Mouse (Mus musculus) layer of hippocampus, adult 11-12 months (tissue): ENCODE data around the gene Golph3.
"Not testable (repeated sequence)": the region's sequence is repeated elsewhere in the genome, so short reads cannot be mapped to it uniquely, and the experiment has no call there.

Source experiments
- DNase-seq: peaks from one replicate; pipeline ENCODE4 v3.0.0; 2022; ENCODE audit warnings: low spot score

Golph3 gene

DNA sequence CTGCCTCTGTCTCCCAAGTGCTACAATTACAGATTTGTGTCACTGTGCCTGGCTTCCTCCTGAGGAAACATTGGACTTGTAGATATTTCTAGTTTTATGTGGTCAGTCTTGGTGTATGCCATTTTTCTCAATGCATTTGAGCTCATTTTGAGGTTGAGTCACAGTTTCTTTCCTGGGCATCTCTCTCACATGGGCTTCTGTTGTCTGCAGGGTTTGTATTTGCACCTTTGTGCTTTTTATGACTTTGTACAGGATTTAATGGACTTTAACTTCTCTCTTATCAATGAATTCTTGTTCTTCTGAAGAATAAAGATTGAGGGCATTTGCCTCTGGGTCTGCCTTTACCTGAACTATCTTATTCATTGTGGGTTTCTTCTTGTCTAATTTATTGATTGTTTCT lies 36.2 kb downstream of the Golph3 start:
- no peak for DNase-seq

DNA sequence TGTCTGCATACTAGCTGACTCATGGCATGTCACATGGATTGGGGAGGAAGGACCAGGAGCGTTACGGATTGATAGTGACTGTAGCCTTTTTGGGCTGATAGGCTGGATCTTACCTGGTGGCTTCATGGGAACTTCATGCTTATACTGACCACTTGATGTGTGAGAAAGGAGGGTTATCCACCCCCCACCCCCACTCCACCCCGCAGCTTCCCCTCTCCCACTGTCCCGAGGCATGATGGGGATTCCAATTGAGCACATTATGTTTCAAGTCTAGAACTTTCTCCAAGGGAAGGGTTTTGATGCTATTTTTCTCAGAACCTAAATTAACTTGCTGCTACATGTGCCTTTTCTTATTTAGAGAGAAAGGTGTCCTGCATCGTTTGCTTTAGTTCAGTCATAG lies 37.1 kb downstream of the Golph3 start:
- no peak for DNase-seq

DNA sequence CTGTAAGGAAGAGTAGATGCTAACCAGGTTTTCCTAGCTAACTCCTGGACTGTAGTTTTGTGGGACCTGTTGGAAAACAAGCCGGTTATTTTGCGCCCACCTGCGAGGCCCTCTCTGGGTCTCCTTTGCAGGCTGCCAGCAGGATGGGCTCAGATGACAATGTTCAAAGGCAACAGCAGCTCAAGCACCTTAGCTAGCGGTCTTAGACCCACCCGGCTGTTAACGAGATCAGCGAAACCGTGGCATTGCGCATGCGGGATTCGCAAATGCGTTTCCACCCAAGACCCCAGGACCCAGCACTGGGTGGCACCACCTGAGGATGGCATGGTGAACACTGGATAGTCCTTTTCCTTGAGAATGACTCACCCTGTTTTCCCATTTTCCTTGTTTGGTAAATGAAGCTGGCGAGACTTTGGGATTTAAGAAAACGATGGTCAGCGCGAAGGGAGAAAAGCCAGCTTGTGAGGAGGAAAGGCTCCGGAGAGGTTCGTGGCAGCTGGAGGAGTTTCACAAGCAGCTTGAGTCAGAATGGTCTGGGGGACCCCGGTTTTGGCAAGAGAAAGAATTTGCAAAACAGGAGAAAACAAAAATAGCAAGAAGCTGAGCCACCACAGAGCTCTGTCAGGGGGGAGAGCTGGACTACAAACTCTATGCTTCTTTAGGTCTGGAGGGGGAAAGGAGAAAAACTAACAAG lies 39.4 kb downstream of the Golph3 start:
- DNase-seq = no peak

DNA sequence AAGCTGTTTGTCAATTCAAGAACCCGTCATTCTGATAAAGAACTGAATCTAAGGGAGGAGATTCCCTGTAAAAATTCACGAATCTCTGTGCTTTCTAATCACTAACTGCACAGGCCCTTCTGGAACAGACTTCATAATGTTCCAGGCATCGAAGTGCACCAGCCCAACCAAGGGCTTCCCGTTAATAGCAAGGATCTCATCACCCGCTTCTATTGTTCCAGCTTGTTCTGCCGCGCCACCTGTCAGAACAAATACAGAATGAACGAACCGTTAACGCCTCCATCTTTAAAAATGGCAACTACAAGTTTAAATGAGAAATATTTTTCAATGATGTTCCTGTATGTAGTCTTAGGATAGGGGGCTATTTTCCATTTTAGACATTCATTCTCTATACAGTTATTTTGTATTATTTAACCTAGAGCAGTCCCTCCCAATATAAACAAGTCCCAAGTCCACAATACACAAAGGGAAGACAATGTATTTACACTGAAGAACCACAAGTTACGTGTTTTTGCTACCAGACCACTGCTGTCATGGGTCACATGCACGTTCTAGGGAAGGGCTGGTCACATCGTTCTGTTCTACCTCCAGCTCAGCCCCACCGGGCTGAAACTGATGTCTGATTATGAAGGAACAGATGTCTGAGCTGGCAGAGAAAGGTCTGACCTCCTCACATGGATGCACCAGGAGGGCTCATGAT lies 40.9 kb downstream of the Golph3 start:
- DNase-seq = peak; percentile 48

DNA sequence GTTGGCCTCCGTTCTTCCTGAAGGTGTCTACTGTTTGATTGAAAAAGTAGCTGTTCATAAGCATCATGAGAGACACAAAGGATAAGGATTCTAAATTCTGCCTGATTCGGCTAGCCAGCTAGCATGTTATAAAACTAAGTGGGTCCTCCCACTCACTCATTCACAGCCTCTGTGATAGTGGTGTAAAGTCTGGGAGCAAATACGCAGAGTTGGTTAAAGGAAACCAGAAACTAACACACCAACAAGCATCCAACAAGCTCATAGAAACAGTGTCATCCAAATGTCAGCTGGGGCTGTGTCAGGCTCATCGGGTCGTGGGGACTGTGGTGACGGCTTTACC lies 41.4 kb downstream of the Golph3 start:
- DNase-seq = peak; percentile 47

DNA sequence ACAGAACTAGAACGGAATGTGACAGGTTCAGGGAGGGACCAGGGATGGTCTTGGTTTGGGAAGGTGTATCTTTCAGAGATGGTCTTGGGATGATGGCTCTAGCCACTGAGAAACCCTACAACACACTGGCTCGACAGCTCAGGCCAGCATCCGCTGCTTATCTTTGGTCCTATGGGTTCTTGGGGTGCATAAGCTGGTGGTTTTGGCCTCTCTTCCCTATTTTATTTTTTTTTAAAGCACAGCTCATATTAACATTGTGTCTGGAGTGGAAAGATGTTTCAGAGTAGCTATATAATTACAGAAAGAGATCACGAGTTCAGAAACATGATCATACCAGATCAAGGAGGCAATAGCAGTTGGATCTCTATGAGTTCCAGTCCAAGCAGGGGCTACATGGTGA lies 42.8 kb downstream of the Golph3 start:
- no peak for DNase-seq

DNA sequence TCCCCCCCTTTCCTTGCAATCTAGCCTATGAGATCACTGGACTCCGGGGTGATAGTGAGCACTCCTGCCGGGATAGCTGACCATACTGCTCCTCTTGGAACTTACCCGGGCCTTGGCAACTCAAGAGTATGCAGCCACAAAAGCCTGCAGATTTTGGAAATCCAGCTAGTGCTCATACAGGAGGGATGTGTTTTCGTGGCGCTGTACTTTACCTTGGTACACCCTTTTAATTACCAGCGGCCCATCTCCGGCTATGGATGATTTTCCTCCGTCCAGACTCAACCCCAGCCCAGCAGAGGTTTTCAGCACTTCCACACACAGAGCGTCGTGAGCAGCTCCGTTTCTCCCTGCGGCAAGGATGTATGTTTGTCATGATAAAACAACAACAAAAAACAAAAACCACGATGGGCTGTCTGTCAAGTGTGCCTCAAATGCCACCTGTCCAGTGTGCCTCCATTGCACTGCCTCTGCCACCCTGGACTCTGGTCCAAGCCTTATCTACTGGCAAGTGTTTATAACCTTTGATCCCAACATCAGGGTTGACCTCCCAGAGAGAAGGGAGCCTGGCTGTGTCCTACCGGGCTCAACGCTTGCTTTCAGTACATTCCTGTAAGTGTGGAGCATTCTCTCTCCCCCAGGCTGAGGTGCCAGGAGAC lies 44.3 kb downstream of the Golph3 start:
- no peak for DNase-seq

DNA sequence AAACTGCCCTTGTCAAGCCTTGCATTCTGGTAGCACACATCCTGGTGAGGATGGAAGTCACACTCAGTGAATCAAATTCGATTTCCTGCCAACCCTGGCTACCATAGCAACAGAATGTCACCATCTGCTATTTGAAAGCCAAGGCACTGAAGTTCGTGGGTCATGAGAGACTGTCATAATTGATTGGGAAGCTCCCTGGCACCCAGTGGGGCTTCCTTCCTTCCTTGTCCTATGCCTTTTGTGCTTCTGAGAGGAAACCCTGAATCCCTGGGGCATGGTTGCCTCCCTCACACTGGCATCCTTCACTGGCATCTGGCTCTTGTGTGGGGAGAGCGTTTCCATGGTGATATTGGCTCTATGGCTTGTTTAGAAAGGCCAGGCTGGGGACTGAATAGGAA lies 44.8 kb downstream of the Golph3 start:
- peak; percentile 79 for DNase-seq

DNA sequence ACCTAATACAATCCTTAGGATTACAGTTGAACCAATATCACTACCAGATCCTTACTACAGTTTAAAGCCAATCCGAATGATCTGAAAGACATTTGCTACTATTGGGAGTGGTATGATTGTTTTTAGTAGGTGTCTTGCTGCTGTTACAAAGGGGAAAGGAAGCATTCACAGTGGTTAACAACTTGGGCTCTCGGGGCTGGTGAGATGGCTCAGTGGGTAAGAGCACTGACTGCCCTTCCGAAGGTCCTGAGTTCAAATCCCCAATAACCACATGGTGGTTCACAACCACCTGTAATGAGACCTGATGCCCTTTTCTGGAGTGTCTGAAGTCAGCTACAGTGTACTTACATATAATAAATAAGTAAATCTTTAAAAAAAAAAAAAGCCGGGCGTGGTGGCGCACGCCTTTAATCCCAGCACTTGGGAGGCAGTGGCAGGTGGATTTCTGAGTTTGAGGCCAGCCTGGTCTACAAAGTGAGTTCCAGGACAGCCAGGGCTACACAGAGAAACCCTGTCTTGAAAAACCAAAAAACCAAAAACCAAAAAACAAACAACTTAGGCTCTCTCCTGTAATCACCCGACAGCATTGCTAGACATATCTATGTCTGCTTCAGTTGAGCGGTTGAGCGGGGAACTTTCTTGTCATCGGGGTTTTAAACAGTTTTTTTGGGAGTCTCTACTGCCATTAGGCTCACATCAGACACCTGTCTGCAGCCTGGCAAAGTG lies 45.5 kb downstream of the Golph3 start:
- DNase-seq = not testable (repeated sequence)

DNA sequence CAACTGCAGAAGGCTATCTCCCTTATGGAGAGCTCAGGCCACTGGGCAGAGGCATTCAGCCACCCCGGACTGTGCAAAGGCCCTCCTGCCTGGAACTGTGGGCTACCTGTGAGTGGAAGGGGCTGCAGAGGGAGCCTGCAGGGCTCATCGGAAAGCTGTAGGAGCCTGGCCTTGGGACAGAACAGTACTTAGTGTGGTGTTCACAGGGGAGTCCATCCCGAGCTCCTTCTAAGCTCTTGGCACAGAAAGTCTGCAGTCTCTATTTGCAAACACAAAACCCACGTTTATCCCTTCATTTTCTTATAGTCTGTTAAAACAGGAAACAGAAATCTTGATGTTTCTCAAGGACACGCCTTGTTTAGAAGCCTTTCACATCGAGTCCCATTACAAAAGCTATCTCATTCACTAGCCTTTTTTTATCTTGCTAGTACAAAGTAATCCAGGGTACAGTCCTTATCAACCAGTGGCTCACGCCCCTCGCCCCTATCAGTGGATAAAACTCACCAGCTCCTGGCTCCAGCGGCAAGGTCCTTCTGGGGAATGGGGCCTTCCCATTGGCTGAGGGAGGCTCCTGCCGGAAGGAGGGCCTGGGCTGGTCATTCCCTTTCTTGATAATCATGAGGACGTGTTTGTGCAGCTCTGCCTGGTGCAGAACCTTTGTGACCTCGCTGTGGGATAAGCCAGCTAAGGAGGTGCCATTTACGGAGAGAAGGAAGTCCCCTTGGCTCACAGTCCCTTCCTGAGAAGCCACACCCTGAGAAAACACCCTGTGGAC lies 46.2 kb downstream of the Golph3 start:
- no peak for DNase-seq

DNA sequence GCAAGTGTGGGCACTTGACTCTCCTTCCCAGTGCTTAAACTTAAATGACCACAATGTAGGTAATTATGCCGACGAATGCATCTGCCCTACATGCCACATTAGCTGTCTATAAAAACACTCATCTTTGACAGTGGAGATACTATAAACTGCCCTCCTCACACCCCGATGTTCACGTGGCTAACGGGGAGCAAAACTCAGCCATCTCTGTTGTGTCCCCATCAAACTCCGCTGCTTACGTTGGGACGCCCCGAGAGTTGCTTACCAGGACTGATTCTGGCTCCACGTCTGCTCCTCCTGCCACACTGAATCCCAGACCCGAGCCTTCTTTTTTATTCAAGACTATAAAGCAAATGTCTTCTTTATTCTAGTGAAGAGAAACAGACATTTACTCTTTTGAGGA lies 47.1 kb downstream of the Golph3 start:
- no peak for DNase-seq

DNA sequence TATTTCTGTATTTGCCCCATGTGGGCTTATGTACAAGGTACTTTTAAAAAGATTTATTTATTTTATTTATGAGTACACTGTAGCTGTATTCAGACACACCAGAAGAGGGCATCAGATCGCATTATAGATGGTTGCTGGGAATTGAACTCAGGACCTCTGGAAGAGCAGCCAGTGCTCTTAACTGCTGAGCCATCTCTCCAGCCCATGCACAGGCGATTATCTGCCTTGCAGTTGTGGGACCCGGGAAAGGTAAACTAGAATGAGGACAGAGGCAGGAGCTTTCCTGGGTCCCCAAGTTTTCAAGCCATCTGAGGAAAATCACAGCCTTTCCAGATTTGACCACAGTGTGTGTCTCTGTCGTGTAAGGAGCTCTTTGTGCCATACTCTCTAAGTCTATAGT lies 47.6 kb downstream of the Golph3 start:
- DNase-seq = no peak

DNA sequence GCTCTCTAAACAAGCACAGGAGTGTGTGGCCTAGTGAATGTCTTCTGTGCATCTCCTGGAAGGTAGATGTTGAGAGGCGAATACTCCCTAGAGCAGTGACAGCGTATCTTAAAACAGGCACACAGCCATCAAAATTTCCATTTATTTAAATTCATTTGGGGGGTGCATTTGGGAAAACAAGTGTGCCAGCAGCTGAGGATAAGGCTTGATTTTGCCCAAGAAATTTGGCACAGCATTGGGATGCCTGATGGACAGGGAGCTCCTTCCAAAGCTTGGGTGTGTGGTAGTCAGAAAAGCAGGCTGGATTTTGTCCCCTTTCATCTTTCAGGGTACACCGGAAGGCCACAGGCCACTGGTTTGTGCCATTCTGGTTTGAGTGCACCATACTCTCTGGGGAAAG lies 48.8 kb downstream of the Golph3 start:
- DNase-seq = no peak

DNA sequence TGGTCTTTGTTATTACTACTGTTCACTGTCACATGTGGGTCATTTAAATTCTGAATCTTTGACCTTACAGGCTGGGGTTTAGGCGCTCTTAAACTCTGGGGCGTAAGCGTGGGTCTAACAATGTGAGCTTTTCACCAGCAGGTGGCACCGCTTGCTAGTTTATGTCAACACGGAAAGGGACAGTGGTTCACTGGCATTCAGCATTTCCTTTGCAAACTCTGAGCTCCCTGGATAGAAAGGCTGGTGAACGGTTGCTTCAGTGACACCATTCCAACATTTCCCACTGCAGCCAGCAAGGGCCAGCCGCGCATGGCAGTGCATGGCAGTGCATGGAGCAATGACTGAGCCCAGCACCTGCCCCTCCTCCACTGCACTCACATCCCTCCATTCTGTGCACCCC lies 49.9 kb downstream of the Golph3 start:
- DNase-seq = peak; percentile 85

DNA sequence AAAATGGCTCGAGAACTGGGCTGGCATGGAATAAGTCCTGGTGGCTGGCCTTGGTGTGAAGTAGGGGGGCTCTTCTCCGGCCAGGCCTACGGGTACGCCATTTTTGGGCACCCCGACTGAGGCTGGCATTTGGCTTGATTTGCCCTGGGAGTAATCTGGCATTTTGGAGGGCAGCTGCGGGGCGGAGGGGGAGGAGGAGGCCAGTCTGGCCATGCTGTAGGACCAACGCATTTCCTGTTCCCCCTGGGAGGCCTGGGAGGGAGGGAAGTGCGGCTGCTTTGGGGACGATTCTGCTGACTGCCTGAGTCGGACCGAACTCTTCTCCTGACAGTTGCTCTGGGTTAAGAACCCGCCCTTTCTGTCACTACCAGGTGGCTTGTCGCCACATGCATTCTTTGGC lies 52.2 kb downstream of the Golph3 start:
- no peak for DNase-seq

DNA sequence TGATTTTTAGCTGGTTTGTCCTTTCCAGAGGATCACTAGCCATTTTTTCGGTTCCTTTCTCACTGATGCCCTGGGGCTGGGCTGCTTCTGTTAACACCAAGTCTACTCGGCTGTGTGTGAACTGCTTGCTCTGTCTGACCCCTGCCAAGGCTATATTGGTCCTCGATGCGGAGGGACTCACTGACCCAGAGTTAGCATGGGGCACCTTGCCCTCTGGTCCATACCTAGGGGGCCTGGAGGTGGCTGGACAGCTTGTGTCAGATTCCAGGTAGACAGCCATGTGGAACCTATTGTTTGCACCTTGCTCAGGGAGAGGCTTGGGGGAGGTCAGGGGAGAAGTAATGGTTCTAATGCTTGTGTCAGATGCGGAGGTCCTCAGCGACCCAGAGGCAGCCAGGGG lies 52.7 kb downstream of the Golph3 start:
- DNase-seq = no peak

DNA sequence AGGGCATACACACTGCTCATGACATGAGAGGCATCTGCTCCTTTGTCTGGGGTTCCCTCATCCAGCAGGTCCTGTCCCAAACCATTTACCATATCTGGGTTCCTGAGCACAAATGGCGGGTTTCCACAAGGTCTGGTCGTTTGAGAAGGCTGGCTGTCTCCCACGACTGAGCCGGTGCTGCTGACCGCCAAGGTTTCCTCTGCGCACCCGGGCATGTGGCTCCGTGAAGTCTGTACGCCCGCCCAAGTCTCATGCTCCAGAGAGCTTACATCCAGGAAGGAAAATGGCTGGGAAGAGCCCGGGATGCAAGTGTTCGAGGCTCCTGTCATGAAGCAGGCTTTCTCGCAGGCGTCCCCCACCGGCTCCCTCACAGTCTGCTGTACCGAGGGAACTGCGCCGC lies 53.7 kb downstream of the Golph3 start:
- no peak for DNase-seq

DNA sequence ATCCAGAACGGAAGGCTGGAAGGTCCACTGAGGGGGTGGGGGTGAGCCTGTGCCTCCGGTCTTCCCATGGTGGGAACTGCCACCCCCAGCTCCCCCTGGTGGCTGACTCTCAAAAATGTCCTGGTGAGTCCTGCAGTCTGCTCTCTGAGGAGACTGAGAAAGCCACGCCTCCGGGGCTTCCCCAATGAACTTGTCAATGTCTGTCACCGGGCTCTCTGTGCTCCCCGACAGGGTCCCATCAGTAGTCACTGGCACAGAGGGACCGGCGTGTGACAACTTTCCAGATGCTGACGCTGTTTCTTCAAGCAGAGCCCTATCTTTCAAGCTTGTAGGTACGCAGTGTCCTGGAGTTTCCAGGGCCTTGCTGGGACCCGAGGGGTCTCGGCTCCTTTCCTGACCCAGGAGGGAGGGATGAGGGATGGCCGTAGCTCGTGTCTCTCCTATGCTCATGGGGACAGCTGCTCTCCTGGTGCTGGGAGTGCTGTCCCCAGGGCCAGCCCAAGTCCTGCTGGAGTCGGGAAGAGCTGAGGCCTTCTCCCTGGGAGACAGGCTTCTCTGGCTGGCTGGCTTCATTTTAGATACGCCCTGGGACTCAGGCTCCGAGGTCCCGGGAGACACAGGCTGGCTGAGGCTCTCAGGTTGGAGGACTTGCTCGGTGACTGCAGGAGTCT lies 54.5 kb downstream of the Golph3 start:
- peak; percentile 76 for DNase-seq

DNA sequence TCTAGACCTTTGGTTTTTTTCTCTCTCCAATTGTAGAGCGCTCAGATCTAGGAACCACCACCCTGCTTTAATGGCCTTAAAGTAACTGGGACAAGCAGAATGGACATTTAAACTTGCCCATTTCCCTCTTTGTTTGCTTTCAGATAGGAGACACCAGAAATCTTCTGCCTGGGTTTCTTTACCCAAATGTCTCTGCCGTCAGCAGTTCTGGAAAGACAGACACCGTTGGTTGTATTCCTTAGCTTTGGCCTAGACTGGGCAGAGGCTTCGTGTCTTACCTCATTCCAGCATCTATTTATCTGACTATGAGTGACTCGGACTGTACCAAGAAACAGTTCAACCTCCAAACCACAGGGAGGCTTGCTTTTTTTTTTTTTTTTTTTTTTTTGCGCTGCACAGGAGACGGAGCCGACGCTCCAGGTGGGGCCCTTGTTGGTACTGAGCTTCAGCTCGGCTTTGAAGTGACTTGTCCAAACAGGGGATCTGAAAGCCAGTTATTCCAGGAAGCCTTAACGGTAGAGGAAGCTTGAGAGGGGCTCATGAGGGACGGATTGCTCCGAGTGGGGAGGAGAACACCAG lies 55.3 kb downstream of the Golph3 start:
- no peak for DNase-seq

DNA sequence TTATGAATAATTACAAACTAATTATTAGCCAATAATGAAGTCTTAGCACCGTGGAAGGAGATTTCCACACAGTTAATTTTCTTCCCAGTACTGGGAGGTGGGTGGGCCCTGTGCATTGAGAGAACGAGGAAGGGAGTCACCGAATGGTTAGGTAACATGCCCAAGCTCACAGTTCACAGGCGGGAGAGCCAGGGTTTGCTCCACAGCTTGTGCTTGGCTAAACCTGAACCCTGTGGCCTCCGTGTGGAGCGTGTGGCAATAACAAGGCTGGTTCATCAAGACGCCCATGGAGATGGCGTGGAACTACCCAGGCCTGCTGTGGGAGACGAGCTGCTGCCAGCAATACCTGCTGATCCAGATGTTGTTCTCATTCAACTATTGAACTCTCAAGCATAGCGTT lies 56.5 kb downstream of the Golph3 start:
- DNase-seq = no peak

DNA sequence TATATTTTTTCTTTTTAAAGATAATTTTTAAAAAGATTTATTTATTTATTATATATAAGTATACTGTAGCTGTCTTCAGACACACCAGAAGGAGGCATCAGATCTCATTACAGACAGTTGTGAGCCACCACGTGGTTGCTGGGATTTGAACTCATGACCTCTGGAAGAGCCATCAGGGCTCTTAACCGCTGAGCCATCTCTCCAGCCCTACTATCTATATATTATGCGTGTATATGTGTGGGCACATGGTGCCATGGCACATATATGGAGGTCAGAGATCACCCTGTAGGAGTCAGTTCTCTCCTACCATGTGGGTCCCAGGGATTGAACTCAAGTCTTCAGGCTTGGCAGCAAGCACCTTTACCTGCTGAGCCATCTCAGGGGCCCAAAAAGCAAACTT lies 58.8 kb downstream of the Golph3 start:
- no peak for DNase-seq
